Mouse (Mus musculus) cerebellum, postnatal 14 days (tissue): ENCODE data around the gene Kitl.
A peak's percentile ranks its signal among the peaks of the same experiment; 100 is the strongest.

Source experiments
- DNase-seq, 2 experiments: peaks; one replicate each; pipeline ENCODE4 v3.0.0; 2021; ENCODE audit warnings: mixed read lengths in 2 of 2

The Kitl gene

DNA sequence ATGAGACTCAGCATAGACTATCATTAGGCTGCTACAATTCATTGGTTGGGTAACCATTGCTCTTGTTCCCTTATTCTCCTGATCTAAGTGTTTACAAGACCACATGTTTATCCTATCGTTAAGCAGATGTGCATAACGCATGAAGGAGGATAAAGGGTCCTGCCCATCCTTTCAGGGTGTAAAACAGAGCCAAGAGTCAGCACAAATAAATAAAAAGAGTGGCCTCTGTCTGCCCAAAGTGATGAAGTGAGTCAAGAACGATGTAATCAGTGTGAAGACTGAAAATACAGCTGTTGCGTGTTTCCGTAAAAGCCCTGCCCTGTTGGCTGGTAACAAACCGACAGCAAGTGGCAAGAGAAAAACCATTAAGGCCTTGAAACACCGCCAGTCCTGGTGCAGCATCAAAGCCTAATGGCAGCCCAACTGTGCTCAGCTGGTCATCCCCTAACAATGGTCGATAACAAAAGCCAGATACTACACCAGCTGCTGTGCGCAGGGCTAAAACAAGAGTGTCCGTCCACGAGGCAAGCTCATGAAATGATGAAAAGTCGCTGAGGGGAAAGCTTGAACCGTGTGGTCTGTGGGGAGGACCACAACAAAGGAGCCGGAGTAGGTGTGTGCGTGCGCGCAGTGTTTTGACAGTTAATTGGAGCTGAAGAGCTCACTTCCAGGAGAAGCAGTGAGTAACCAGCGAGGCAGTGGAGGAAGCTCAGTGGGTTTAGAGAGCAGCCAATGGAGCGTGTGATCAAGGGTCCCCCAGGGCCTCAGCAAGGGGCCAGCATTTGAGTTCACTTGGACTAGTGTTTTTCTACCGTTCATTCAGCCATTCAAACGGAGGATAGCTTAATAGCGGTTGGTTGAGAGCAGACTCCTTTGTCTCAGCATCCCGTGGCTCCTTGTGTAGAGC, 112.7 kb downstream of the Kitl start:
- DNase-seq, result peak; percentile 10 to 14

GRCm38 (mm10) chr10:100131657-100132056, 116.2 kb downstream of the Kitl start:
- DNase-seq, result no peak

- DNase-seq, result no peak
These were observed 116.9 kb downstream of the Kitl start for GRCm38 (mm10) chr10:100132304-100132703.

GRCm38 (mm10) chr10:100138552-100138951, 123.1 kb downstream of the Kitl start:
- DNase-seq, result no peak

DNA sequence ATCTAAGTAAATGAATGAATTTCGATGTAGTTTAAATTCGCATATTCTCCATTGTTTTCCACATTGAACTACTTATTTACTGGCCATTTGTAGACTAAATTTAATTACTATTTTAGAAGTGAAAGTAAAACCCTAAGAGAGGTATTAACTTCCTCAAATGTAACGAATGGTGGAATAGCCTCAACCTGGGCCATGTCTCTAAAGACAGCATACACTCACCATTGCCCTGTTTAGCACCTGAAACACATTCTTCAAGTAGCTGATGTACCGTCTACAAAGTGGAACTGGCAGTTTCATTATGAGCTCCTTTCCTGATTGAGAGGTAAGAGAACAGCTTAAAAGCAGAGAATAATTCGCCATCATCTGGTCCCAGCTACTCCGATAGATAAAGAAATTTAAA, 132.7 kb downstream of the Kitl start:
- no peak for DNase-seq
